Mouse (Mus musculus) small intestine, adult 2 months (tissue): ENCODE data around the gene Cyp1a1.

ENCODE experiments used
- CTCF ChIP-seq: fragments of 200-500 bp; IDR thresholded peaks from 2 replicates; pipeline ENCODE4 v1.5.1; 2012; ENCODE audit warnings: low read depth, mild to moderate bottlenecking, control low read depth, inconsistent platforms, low read length, moderate library complexity, mixed read lengths; ENCODE audit not compliant: insufficient replicate concordance, insufficient read length; ENCODE audit errors: extremely low read depth
- POLR2A ChIP-seq: fragments of 200-500 bp; IDR thresholded peaks from 2 replicates; pipeline ENCODE4 v1.6.1; 2012; ENCODE audit warnings: low read depth, mild to moderate bottlenecking, control low read depth, inconsistent platforms, low read length, moderate library complexity

DNA sequence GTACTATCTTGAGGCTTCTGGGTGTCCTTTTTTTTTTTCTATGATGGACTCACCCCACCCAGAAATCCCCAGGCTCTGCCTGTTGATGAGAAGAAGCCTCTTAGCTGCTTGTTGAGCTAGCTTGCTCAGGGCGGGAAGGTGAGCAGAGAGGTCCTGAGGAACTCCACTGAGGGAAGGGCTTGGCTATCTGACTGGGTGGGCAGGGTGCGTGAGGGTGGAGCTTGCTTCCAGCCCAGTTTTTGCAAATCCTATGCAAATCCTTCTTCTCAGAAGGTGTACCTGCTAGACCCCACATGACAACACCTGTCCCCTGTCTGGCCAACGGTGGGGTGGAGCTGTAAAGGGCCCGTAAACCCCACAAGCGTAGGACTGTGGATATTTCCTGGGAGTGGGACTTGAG is 34.4 kb upstream of the Cyp1a1 start, which contains the start of gene Csk:
- TF ChIP-seq CTCF (no peak), POLR2A (no peak)
